Mouse (Mus musculus): ENCODE measurements around the gene Uspl1.

The Uspl1 gene

DNA sequence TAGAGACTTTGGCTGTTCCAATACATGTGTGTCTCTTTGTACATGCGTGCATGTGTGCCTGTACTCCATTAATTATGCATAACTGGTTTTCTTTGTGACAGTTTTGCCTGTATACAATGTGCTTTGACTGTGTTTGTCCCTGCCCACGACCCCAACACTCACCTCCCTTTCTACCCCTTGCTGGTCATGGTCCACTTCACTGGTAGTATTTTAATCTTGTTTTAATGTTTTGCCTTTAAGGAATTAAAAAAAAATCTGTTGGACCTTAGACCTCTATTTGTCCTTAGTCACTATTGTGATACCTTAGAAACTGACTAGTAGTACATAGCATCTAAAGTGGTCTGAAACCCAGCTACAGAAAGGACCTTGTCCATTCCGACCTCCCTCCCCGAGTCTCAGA is 26.9 kb downstream of the Uspl1 start:
- DNase-seq (ENCODE audit: low spot score in 2 of 2) = no peak

DNA sequence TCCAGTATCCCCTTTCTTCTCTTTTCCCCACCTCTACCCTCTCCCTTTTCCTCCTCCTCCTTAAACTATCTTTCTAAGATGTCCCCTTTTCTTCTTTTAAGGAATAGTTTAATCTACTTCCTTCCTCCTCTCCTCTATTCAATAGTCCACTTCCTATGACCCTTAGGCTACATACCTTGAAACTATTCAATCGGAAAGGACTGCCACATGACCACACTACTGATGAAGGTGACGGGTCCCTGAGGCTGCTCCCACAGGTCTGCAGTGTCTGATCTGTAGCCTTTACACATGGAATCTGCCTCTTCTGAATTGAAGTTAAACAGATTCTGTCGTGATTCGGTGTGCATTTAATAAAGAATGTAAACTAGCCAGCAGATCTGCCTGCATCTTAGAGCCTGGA is 28.7 kb downstream of the Uspl1 start:
- DNase-seq (ENCODE audit: low spot score in 2 of 2) = no peak

DNA sequence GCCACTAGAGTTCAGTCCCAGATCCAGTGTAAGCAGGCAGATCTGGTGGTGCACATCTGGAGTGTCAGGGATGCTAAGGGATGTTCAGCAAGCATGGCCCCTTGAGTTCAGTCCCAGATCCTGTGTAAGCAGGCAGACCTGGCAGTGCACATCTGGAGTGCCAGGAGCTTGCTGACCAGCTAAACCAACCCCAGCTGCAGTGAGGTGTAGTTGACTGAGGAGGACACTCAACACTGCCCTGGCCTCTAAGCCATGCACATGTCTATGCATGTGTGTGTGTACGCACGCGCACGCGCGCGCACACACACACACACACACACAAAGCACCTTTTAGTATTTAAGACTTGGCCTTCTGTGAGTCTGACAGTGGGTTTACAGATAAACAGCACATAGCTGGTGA is 31.4 kb downstream of the Uspl1 start:
- DNase-seq (ENCODE audit: low spot score in 2 of 2) = no peak

DNA sequence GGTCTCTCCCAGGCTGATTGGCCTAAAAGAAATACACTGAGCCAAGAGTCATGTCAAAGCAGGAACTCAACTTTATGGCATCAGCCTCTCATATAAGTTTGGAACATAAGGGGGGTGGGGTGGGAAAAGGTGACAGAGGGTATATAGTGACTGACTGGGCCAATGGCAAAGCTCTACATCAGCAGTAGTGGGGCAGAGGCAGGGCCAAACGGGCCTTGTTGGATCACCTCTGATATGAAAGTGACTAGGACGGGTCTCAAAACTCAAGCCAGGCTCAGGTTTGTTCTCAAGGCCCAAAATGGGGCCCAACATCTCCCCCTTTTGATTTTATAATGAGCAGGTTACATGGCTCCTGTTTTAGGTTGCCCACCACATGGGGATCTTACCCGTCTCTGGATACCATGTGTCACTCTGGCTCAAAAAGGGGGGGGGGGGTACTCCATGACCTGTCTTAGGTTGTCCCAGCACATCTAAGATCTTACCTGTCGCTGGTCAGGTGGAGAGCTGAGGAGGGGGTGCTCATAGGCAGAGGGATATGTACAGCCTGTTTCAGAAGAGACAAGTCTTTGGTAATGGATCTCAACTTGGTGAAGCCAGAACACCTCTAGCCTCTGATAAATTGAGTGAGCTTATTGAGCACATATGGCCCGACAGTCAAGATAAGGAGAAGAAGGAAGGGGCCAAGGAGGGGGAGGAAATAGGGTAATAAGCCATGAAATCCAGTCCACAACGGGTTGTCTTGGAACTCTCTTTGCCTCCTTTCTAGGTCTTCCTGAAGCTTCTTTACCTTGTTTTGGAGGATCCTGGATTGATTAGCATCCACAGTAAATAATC is 33.6 kb downstream of the Uspl1 start:
- DNase-seq (ENCODE audit: low spot score in 2 of 2) = no peak

DNA sequence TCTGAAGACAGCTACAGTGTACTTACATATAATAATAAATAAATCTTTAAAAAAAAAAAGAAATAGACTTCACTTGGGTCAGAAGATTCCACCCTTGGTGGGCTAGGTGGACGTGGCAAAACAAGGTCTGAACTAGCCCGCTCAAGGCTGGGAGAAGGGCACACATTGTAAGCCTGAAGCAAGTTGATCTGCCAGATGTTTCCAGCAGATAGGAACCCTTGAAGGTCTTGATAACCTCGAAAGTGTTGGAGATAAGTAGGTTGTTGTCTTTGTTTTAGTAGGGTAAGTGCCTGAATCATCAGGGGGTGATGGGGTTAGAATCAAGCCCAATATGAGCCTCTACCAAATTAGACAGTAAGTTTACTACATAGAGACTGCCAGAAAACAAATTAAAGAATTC is 35.3 kb downstream of the Uspl1 start:
- DNase-seq (ENCODE audit: low spot score in 2 of 2) = no peak

DNA sequence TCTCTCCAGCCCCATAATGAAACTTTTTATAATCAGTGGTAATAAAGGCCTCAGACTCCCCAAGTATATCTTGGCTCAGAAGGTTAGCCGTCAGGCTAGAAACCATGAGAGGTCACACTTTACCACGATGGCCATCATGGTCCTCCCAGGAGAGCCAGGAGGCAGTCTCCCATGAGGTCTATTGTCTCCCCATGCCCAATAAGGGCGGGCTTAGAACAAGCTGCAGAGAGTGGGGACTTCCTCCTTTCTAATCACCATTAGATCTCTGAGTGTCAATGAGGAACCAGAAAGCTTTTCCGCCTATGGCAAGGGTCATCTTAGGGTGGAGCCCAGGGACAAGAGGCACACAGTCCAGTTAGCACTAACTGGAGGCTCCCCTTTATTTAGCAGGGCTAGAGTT is 37.2 kb downstream of the Uspl1 start:
- no peak for DNase-seq (ENCODE audit: low spot score in 2 of 2)

DNA sequence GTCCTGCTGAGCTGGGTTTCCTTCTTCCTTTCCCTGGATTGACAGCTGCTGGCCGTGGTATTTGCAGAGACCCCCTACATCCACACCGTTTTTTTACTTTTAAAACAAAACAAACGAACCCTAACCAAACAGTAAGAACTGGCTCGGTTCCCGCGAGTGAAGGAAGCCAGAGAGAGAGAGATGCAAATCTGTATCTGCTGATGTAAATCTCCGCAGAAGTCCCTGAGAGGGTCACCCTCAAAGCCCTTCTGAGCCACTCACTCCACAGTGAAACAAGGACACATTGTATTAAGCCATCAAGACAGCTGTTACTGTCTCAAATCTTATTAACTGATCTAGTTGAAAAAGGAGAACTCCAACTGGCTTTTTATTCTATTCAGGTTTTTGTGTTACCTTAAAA is 40.5 kb downstream of the Uspl1 start:
- DNase-seq (ENCODE audit: low spot score in 2 of 2) = no peak

DNA sequence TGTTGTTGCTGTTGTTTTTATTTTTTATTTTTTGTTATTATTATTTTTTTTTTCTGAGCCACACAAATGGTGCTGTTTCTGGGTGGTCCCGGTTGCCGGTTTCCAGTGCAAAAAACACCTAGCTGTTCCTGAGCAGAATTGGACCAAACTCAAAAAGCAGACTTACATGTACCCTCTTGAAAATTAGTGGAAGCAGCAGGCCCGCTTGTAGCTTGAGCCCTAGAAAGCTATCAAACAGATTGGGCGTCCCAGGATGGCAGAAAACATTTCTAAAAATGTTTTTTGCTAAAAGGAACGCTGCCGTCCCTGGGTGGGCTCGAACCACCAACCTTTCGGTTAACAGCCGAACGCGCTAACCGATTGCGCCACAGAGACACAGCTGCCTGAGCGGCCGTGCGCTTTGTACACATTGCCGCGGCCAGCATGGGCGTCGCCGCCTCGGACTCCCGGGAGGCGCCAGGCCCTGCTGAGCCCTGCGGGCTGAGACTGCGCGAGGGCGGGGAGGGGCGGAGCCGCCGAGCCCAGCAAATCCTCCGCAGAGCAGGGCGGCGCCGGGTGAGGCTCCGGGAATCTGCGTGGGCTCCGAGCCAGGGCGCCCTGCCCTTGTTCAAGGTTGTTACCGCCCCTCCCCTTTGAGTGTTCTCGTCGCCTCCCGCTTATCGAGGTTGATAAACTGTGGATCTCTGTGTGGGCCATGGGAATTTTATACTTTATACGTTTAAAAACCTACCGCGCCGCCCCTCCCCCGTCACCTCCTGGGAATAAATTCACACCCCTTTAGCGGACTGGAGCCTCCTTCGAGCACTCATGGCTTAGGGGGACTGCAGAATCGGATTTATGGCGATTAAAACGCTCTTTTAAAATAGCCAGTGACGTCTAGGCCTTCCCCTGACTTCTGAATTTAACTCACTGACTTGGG is 44.8 kb downstream of the Uspl1 start:
- peak; percentile 99 for DNase-seq (ENCODE audit: low spot score in 2 of 2)

DNA sequence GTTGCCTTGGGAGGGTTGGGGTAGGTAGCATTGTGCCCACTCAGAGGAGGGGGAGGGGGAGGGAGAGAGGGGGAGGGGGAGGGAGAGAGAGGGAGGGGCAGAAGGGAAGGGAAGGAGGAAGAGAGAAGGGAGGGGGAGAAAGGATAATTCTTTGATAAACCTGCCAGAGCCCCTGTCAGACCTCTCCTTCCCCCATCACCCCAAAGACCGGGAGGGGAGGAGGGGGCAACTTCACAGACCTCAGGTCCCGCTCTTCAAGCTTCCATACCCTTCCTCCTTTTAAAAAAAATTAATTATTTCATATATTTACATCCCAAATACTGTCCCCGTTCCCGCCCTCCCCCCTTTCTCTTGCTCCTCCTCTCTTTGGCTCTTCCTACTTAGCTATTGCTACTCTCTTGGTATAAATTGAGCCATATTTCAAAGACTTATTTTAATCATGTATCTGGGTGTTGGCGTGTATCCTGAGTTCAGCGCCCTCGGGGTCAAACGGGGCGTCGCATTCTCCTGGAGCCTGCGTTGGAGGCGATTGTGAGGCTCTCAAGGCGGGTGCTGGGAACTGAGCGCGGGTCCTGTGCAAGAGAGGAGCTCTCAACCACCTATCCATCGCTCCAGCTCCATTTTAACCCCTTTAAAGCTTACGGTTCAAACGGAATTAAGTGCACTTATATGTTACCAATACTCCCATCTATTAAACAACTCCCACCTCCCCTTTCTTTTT is 45.6 kb downstream of the Uspl1 start:
- no peak for DNase-seq (ENCODE audit: low spot score in 2 of 2)

DNA sequence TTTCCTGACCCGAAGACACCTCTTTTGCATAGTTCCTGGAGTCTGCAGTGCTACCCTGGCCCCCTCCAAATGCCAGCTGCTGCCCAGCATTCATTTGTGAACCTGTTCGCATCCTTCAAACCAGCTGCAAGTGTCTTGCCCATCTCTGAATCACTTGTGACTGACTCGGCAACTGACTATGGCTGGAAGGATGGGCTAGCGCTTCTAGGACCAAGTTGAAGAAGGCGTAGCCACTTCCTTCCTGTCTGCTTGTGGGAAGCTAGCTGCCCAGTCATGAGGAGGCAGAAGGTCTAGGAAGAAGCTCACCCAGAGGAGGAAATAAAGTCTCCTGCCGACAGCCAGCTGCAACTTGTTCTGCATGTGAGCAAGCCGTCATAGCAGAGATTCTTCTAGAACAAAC is 50.9 kb downstream of the Uspl1 start:
- DNase-seq (ENCODE audit: low spot score in 2 of 2) = no peak

DNA sequence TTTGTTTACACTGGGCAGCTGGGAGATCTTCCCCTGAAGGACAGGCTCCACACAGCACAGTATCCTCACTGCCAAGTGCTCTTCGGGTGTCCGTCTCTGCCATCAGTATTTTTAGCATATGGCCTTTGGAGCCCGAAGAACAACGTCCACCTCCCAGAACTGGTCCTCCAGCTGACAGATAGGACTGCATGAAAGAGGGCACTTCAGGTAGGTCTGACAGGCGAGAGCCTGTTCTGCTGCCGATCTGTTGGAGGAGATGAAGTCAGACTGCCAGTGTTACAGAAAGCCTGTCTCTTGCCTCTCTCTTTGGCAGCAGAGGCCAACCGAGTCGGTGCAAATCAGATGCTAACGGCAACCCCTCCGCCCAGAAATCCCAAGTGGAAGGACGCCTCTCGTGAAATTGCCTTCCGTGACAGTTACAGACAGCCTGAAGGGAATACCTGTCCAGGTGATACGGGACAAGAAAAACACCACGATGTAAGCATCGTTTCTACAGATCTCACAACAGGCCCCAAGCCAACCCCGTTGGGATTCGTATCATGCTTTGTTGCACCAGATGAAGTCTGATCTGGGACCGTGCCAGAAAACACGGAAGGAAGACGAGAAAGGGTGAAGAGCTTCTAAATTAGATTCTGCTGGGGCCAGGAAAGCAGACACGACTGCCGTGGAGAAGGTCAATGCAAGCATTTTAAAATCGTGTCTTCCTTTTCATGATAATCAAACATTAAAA is 53.2 kb downstream of the Uspl1 start:
- DNase-seq (ENCODE audit: low spot score in 2 of 2) = no peak

DNA sequence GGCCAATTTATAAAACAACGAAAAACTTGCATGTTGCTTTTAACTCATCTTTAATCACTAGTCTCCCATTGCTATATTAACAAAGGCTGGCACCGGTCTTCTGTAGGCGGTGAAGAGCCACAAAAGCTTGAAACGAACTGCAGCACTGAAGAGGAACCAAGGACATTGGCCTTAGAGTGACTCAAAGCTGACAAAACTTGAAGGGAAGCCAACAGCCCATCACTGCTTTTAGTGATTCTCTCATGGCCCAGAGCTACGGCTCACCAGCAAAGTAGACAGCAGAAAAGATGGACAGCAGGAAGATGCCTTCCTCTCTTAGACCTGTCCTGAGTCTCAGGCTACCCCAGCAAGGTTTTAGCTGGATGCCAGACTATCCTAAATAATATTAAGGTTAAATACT is 58.3 kb downstream of the Uspl1 start:
- no peak for DNase-seq (ENCODE audit: low spot score in 2 of 2)

DNA sequence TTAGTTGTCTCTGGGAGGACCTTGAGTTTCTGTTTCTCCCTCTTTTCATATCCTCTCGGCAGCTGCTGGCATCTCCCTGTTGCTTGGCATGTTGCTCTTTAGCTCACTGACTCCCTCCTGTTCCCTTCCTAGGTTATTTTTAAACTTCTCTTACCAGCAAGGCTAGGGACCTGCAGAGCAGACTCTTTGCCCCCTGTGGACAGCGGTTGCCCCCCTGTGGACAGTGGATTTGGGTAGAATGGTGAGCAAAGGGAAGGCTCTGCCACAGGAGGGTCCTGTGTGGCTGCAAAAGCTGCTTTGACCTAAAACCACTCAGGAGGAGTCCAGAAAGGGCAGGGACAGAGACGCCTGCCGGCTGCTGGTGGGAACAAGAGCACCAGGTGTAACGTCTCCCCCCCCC is 58.9 kb downstream of the Uspl1 start:
- DNase-seq (ENCODE audit: low spot score in 2 of 2) = no peak

DNA sequence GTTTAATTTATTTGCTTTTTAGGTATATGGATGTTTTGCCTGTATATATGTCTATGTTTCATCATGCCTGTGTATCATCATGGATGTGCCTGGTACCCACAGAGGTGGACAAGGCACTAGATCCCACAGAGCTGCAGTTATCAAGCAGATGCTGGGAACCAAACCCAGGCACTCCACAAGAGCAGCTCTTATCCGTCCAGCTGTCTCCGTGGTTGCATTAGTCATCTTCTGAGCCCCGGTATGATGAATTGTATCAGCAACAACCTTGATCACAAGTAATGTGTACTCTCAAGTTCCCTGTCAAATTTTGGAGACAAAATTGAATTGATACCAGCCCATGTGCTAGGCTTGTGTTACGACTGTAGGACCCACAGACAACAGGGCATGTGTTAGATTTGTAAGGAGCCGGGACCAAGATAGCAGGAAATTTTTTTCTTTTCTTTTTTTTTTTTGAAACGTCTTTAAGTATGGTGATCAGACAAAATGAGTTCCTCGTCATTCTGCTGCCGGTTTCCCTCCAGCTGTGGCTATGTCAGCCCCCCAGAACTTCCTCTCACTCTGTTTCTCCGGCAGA is 61.3 kb downstream of the Uspl1 start:
- no peak for DNase-seq (ENCODE audit: low spot score in 2 of 2)

DNA sequence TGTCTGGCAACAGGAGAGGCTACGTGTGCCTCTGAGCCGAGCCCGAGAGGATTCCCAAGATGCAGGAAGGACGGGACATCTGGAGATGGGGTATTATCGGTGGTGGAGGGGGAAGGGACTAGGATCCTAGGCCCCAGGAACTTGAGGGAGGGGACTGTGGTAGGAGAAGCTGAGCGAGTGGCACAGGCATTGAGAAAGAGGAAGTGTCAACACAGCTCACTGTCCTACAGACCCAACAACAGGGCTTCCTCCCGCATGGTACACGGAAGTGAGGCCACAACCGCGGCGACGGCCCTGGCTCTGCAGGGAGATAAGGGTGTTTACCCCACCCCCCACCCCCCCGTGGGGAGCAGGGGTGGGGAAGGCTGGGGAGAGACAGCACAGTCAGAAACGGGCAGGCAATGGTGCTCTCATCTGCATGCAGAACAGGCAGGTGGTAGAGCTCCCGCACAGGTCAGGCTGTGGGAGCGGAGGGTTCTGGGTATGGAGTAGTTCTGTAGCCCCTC is 61.9 kb downstream of the Uspl1 start:
- DNase-seq (ENCODE audit: low spot score in 2 of 2) = no peak

DNA sequence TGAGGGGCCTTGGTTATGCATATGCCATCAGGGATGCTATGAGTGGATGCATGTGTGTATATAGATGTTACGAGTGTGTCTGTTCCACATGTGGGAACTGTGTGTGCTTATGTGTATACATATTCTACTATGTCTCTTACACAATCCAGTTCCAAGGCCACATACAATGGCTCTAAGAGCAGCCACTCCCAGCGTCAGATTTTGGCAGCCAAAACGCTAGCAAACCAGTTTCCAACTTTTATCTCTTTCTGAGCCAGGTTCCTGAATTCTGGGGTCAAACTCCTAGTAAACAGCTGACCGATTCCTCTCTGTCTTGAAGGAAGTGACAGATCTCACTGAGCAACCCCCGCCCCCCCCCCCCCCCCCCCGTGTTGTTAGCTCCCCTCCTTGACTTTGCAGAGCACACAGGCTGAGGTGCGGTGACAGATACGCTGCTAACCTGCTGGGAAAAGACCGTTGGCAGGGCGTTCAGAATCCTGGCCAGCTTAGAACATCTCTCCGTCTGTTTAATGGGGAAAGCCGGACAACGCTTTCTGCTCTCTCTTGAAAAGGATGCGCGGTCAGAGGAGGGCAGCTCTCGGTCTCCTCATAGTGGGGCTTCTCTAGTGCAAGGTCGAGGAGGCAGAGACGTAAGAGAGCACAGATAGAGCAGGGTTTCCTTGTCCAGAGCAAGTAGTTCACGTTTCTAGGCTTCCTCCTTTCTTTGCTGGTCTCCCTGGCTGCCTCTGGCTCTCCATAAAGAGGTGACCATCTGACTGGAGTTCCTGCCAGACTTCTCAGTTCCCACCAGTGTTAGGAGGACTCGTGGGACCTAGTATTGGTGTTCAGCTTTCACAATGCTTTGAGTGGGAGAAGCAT is 63.1 kb downstream of the Uspl1 start:
- no peak for DNase-seq (ENCODE audit: low spot score in 2 of 2)

DNA sequence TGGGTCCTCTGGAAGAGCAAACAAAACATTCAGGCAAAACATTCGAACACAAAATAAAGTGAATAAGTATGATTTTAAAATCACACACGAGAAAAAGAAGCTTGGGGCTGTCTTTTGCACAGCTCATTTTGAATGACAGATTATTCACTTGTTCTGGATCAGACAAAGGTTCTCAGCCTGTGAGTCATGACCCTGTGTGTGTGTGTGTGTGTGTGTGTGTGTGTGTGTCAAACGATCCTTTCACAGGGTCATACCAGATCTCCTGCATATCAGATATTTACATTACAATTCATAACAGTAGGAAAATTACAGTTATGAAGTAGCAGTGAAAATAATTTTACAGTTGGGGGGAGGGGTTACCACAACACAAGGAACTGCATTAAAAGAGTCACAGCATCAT is 68.2 kb downstream of the Uspl1 start:
- no peak for DNase-seq (ENCODE audit: low spot score in 2 of 2)

DNA sequence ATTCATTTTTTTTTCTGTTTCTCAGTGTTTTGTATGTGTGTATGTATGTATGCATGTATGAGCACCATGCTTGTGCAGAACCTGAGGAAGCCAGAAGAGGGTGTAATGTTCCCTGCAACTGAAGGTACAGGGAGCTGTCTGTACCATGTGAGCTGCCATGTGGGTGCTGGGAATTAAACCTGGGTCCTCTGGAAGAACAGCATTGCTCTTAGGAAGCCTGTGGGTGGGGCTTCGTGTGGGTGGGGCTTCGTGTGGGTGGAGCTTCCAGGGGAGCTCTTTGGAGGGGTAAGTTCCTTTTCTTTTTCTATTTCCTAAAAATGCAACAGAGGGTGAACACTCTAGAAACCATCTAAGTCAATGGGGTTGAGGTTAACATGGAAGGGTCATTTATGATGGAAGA is 69.3 kb downstream of the Uspl1 start:
- no peak for DNase-seq (ENCODE audit: low spot score in 2 of 2)

DNA sequence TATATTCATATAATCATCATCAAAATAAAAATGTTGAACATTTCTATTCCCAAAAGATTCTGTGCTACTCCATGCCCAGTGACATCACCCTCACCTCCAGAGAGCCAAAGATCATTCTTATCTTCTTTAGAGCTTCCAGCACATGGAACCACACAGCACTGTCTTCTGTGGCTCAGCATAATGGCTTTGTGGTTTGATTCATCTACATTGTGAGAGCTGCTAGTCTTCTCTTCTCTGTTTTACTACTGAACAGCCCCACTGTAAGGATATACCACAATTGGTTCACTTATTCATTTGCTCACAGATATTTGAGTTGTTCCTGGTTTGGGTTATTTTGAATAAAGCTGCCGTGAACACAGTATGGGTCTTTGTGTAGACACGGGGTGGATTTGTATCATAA is 71.4 kb downstream of the Uspl1 start:
- no peak for DNase-seq (ENCODE audit: low spot score in 2 of 2)

Measured in frontal cortex, postnatal 25 days (tissue).